Mouse (Mus musculus) liver, embryonic 11.5 days (tissue): ENCODE data around the gene Prr15. TPM values are rescaled to one million over a fixed set of nuclear protein-coding genes. Genes with fewer than 3 reads are reported as not detected.

ENCODE experiments used
- ATAC-seq: fragments of 200-750 bp; cut with Nextera tagmentation; replicated peaks from 2 replicates; pipeline ENCODE4 v1.8.0; 2017; ENCODE audit warnings: moderate number of reproducible peaks, mild to moderate bottlenecking, moderate TSS enrichment, moderate library complexity; ENCODE audit not compliant: low FRiP score
- DNase-seq: peaks from one replicate; pipeline ENCODE4 v3.0.0-alpha.2; 2017; ENCODE audit warnings: low spot score
- H3K27ac ChIP-seq: fragments of 300-500 bp; sonication (generic); 2 replicates; pipeline ENCODE4 v1.5.1; 2014; ENCODE audit warnings: mild to moderate bottlenecking, low read depth, low read length, control low read depth
- H3K27me3 ChIP-seq: fragments of 300-500 bp; sonication (generic); replicated peaks from 2 replicates; pipeline ENCODE4 v1.6.1; 2014; ENCODE audit warnings: low read length, mixed read lengths; ENCODE audit not compliant: control insufficient read depth, insufficient read depth
- H3K36me3 ChIP-seq: fragments of 300-500 bp; sonication (generic); 2 replicates; pipeline ENCODE4 v1.6.1; 2014; ENCODE audit warnings: mild to moderate bottlenecking, low read length, moderate library complexity, mixed read lengths; ENCODE audit not compliant: control insufficient read depth, insufficient read depth
- H3K4me1 ChIP-seq: fragments of 300-500 bp; sonication (generic); replicated peaks from 2 replicates; pipeline ENCODE4 v1.6.1; 2014; ENCODE audit warnings: low read length, mixed read lengths; ENCODE audit not compliant: control insufficient read depth, insufficient read depth
- H3K4me2 ChIP-seq: fragments of 300-500 bp; sonication (generic); 2 replicates; pipeline ENCODE4 v1.6.1; 2014; ENCODE audit warnings: mild to moderate bottlenecking, control low read depth, moderate library complexity
- H3K4me3 ChIP-seq: fragments of 300-500 bp; sonication (generic); 2 replicates; pipeline ENCODE4 v1.5.1; 2014; ENCODE audit warnings: low read depth, low read length, control low read depth
- H3K9ac ChIP-seq: fragments of 300-500 bp; sonication (generic); 2 replicates; pipeline ENCODE4 v1.6.1; 2014; ENCODE audit warnings: low read depth, low read length, control low read depth
- H3K9me3 ChIP-seq: fragments of 300-500 bp; sonication (generic); 2 replicates; pipeline ENCODE4 v1.6.1; 2016; ENCODE audit warnings: low read length, inconsistent platforms, mixed read lengths; ENCODE audit not compliant: control insufficient read depth
- WGBS: fragments of 180-500 bp; shearing (Covaris S2); extraction: QIAGEN DNeasy Blood & Tissue Kit; methylation state at CpG from one replicate; pipeline ENCODE4 v1.1.7; 2014; 5-methylcytosine and 5-hydroxymethylcytosine counted together
- polyA plus RNA-seq: library from polyadenylated mRNA; unstranded; fragments of >200 nt; fragmentation: Nextera tagmentation; extraction: Ambion mirVana; gene quantifications from 2 replicates; pipeline ENCODE4 v1.2.1, GENCODE M21; 2014

Prr15 gene
- polyA plus RNA-seq, 1 experiment from 2014 or later: 1.1 TPM

DNA sequence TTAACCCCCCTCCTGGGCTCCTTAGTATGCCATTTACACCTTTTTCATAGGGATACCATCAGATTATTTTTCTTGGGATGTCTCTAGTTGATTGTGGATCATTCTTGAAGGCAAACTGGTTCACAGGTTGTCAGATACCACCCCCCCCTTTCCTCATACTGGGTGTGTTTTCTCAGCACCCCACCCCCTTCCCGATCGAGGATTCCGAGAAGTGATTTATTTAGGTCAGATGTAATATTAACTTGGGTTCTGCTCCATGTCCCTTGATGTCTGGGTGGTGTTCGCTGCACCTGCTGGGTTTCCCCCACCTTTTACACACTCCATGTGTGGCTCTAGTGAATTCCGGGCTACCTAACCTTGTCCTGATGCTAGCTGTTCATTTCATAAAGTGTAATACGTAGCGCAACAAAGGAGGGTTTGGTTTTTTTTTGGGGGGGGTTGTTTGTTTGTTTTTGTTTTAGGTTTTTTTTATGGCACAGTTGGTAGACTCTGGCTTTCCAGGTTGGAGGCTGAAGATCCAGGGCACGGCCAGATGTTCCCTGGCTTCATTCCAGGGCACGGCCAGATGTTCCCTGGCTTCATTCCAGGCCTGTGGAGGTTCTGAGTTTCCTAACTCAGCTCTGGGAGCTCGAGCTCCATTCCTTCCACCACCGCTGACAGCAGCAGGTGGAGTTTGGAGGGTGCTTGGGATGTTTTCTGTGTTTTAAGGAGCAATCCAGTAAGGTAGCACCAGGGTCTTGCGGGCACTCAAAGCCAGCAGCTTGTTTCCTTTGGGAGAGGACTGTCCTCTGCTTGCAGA is 37.1 kb downstream of the Prr15 start:
- Histone ChIP-seq H3K4me1 (no peaks in the 10 kb centered on the region), H3K4me3 (no peak overlapping the region), H3K9me3 (no peaks in the 10 kb centered on the region), H3K27me3 (no peaks in the 10 kb centered on the region; the same call in 1 of the 2 replicates), H3K36me3 (no peaks in the 10 kb centered on the region), H3K27ac (no peak overlapping the region), H3K4me2 (no peak overlapping the region), H3K9ac (no peak overlapping the region)
- DNase-seq (no peak), ATAC-seq (no peak)
- 88% methylated on average over 12 of the region's 12 CpGs for WGBS

DNA sequence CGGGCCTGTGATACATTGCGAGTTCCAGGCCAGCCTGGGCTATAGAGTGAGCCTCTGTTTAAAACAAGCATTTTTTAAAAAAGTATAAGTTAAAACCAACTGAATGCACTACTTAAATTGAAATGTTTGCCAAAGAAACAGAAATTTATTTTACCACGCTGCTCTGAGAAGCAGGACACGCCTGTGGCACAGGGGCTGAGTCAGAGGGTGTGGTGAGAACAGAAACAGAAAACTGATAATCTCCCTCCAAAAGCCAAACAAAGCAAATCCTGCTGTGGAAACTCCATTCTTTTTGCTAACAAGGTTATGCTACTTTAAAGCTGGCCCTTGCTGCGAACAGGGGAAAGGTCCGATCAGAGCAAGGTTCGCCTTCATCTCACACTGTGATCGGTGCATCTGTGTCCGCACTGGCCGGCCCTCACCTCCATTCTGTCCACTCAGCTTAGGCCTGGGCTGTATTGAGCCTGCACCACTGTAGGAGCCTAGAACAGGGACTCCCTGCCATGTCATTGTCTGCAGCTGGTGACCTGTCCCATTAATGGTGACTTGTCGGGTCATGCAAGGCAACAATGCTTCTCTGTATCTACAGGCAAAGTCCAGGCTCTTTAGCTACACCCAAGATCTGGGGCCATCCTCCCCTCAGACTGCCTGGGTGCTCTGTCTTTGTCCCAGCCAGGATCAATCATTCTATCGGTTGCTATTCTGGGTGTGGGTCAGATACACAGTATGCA is 38.9 kb downstream of the Prr15 start:
- no peak overlapping the region for H3K27ac ChIP-seq
- DNase-seq: no peak
- H3K9ac ChIP-seq: no peak overlapping the region
- no peaks in the 10 kb centered on the region; the same call in 1 of the 2 replicates for H3K27me3 ChIP-seq
- no peak overlapping the region for H3K4me2 ChIP-seq
- H3K4me3 ChIP-seq: no peak overlapping the region
- no peak for ATAC-seq
- no peaks in the 10 kb centered on the region for H3K9me3 ChIP-seq
- H3K36me3 ChIP-seq: no peaks in the 10 kb centered on the region
- H3K4me1 ChIP-seq: no peaks in the 10 kb centered on the region
- WGBS: 84% methylated on average over 12 of the region's 12 CpGs

- H3K4me1 ChIP-seq: no peaks in the 10 kb centered on the region
- H3K27me3 ChIP-seq: no peaks in the 10 kb centered on the region; the same call in 1 of the 2 replicates
- H3K36me3 ChIP-seq: no peaks in the 10 kb centered on the region
- H3K9me3 ChIP-seq: no peaks in the 10 kb centered on the region
- WGBS: 57% methylated on average over 5 of the region's 5 CpGs
- H3K4me2 ChIP-seq: no peak overlapping the region
- DNase-seq (no peak), ATAC-seq (no peak)
- no peak overlapping the region for H3K4me3 ChIP-seq
- H3K27ac ChIP-seq: no peak overlapping the region
- no peak overlapping the region for H3K9ac ChIP-seq
These were observed 41.0 kb downstream of the Prr15 start for GRCm38 (mm10) chr6:54366607-54367006.

DNA sequence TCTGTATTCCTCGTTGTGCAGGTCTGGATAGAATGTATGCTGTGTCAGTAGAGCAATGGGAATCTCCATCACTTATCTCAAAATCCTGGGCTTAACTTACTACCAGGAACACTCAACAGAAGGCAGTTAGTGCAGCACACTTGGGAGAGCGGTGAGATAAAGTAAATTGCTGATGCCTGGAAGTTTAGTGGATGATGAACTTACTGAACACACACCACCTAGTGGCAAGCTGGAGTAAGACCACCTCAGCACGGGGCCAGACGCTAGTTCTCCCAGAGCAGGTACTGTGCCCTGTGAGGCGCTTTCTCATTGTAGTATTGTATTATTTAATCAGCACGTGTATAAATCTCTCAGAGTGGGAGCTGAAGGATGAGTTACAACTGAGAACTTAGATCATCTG is 42.4 kb downstream of the Prr15 start:
- H3K4me2 ChIP-seq: no peak overlapping the region
- ATAC-seq: no peak
- 13% methylated on average over 6 of the region's 6 CpGs for WGBS

DNA sequence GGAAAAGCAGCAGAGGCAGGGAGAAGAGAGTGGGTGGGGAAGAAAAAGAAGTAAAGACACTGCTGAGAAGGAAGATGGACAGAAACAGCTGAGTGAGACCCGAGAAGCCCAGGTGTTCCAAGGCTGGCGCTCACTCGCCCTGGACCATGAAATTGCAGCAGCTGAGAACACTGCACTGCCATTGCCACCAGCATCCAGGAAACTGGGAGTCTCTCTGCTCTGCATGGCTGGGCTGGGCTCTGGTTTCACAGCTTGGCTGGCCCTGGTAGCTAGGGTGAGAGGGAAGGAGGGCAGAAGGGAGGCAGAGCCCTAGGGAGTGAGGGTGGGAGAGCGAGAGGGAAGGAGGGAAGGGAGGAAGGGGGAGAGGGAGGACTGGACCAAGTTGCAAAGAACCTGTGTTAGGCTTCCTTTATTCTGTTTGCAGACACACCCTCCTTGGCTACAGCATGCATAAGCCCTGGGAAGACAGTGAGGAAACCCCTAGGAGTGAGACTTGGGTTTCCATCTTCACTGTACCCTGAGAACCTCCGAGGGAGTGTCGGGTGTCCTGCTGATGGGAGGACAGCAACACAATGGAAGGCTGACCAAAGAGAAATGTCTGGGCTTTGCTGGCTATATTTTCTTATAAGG is 44.4 kb downstream of the Prr15 start:
- Histone ChIP-seq H3K4me2 (no peak overlapping the region), H3K27ac (no peak overlapping the region), H3K9me3 (no peaks in the 10 kb centered on the region), H3K4me1 (no peaks in the 10 kb centered on the region), H3K9ac (no peak overlapping the region), H3K27me3 (no peaks in the 10 kb centered on the region; the same call in 1 of the 2 replicates), H3K4me3 (no peak overlapping the region), H3K36me3 (no peaks in the 10 kb centered on the region)
- DNase-seq (no peak), ATAC-seq (no peak)
- WGBS: 62% methylated on average over 6 of the region's 6 CpGs

More for the DNA sequence above, 42.4 kb downstream of the Prr15 start:
- H3K27me3 ChIP-seq: no peaks in the 10 kb centered on the region; the same call in 1 of the 2 replicates
- H3K4me1 ChIP-seq: no peaks in the 10 kb centered on the region
- no peak for DNase-seq
- no peak overlapping the region for H3K4me3 ChIP-seq
- H3K36me3 ChIP-seq: no peaks in the 10 kb centered on the region
- H3K27ac ChIP-seq: no peak overlapping the region
- no peaks in the 10 kb centered on the region for H3K9me3 ChIP-seq
- no peak overlapping the region for H3K9ac ChIP-seq

DNA sequence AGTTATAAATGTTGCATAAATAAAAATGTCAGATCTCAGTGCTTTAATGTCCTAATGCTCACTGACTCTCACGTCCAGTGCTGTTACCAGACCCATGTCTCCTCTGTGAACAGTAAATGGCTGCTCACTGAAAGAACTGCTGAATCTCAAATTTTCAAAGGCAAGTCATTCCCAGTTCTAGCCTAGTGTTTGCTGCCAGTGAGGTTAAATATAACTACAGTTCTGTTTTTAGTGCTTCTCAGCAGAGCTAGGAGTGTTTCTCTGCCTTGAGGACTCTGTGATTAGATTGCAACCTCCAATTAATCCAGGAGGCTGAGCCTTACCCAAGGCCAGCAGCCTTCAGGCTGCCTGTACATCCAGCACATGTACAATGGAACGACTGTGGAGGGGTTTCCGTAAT is 46.2 kb downstream of the Prr15 start:
- Histone ChIP-seq H3K4me3 (no peak overlapping the region), H3K4me2 (no peak overlapping the region), H3K4me1 (no peaks in the 10 kb centered on the region), H3K9me3 (no peaks in the 10 kb centered on the region), H3K36me3 (no peaks in the 10 kb centered on the region), H3K27me3 (no peaks in the 10 kb centered on the region; the same call in 1 of the 2 replicates), H3K27ac (no peak overlapping the region), H3K9ac (no peak overlapping the region)
- ATAC-seq (no peak), DNase-seq (no peak)
- 80% methylated on average over 3 of the region's 3 CpGs for WGBS

DNA sequence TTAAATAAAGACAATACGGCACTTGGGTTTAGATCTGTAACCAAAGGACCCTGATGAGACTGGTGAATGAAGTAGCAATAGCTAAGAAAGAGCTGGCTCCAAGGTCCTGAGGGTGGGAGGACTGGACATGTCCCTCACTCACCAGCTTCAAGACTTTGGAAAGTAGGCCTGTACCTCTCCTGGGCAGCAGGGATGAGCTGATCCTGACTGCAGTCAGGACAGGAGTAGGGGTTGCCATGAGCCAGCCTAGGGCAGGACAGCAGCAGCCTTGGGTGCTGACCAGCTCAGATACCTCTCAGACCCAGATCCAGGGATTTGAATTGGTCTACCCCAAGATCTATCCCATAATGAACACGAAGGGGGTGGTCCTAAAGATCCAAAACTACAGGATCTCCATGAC is 53.7 kb downstream of the Prr15 start:
- ATAC-seq (no peak), DNase-seq (no peak)
- no peaks in the 10 kb centered on the region for H3K36me3 ChIP-seq
- no peak overlapping the region for H3K27ac ChIP-seq
- 63% methylated on average over 2 of the region's 2 CpGs for WGBS
- H3K4me1 ChIP-seq: no peaks in the 10 kb centered on the region
- no peak overlapping the region for H3K4me3 ChIP-seq
- no peak overlapping the region for H3K9ac ChIP-seq
- no peaks in the 10 kb centered on the region for H3K27me3 ChIP-seq
- H3K9me3 ChIP-seq: no peaks in the 10 kb centered on the region
- H3K4me2 ChIP-seq: no peak overlapping the region
